Mouse (Mus musculus) central nervous system, embryonic 14 days (tissue): Measurements from ENCODE around the gene Vmn2r102. TPM values are rescaled to one million over a fixed set of nuclear protein-coding genes. Genes with fewer than 3 reads are reported as not detected.

Experiments used
- polyA plus RNA-seq: library from polyadenylated mRNA; depleted of rRNA; stranded (reverse); fragments of >200 nt; gene quantifications from 2 replicates; pipeline ENCODE4 v1.2.3, GENCODE M21; 2012; rRNA removed

Gene Vmn2r102
- polyA plus RNA-seq: not detected in 2 replicates

DNA sequence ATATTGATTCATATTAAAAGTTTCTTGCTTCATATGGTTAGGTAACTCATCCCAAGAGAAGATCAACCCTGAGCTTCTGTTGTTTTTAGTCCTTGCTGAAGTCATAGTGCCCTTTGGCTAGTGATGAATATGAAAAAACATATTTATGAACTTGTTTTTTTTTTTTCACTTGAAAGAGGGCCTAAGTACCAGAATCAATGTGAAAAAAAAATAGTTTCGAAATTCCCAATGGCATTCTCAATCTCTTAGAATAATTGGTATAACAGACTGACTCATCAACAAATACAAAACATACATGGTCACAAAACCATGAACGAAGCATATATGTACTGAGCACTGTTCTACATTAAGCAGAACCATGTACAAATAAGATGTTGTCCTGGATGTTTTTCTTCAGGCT is at the start of gene Vmn2r102:
TSS of gene Vmn2r102 (plus strand) at position 301 of the 400 bp plus-strand sequence.

Other genes with a start within 250 kb of the Vmn2r102 start
- not detected in 2 replicates for gene Vmn2r100, start 155.6 kb upstream of the Vmn2r102 start, polyA plus RNA-seq
- not detected in 2 replicates for gene Vmn2r101, start 83.1 kb upstream of the Vmn2r102 start, polyA plus RNA-seq
- not detected in 2 replicates for gene Vmn2r103, start 113.0 kb downstream of the Vmn2r102 start, polyA plus RNA-seq